Mouse (Mus musculus): ENCODE measurements around the gene Fryl. TPM values are rescaled to one million over a fixed set of nuclear protein-coding genes. Genes with fewer than 3 reads are reported as not detected.

Fryl gene
- polyA plus RNA-seq, 1 experiment, result 72.3 TPM

DNA sequence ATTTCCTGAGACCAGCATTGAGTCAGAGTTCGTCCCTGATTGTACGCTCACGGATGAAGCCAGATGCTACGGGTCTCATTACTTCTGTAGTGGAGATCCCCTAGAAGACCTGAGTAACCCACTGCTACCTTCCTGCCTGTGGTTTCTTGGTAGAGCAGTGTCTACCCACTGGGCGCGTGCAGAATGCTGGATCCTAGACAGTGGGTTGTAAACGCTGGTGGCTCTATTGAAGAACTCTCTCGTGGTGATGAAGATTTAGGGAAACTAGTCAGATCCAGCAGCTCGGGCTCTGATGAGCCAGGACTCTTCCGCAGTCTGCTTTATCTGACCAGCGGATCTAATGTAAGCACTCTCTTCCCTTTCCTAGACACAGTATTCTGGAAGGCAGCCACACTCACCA, 121.3 kb downstream of the Fryl start:
- TF ChIP-seq POLR2A (IDR thresholded peaks at IDR 0.05; ENCODE audit: low read depth, low read length) (no peak), CTCF (IDR thresholded peaks at IDR 0.05; ENCODE audit: extremely low read depth, insufficient read depth, insufficient read length, insufficient replicate concordance) (no peak)
- Histone ChIP-seq H3K4me1 (ENCODE audit: control insufficient read depth, insufficient read depth, insufficient read length) (no peaks in the 10 kb centered on the region), H3K4me3 (ENCODE audit: extremely low read depth, insufficient read depth, insufficient read length) (no peak overlapping the region), H3K27ac (ENCODE audit: insufficient read depth, low read length) (no peak overlapping the region), H3K36me3 (ENCODE audit: control insufficient read depth, insufficient read depth, low read length) (peaks cover 7% of the 10 kb centered on the region), H3K27me3 (ENCODE audit: control insufficient read depth, insufficient read depth, low read length) (no peaks in the 10 kb centered on the region)
- WGBS, result 77% methylated on average over 11 of the region's 11 CpGs
- no peak for DNase-seq (ENCODE audit: low read depth in 1 of 2, low spot score in 2 of 2)

DNA sequence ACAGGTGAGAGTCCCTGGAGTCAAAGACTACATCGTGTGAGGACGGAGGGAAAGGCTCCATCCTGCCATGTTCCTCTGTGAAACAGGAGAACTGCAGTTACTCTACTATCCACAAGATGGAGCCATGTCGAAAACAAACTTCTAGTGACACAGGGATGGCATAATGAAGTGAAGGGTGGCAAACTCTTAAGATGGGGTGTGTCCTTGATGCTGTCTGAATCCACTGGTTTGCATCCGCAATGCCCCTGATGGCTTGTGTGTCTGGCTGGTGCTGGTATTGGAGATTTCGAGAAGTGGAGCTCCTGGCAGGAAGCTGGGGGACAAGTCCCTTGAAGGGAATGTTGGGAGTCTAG, 122.6 kb downstream of the Fryl start:
- Histone ChIP-seq H3K36me3 (ENCODE audit: control insufficient read depth, insufficient read depth, low read length) (peaks cover 10% of the 10 kb centered on the region), H3K4me1 (ENCODE audit: control insufficient read depth, insufficient read depth, insufficient read length) (no peaks in the 10 kb centered on the region), H3K27me3 (ENCODE audit: control insufficient read depth, insufficient read depth, low read length) (no peaks in the 10 kb centered on the region), H3K4me3 (ENCODE audit: extremely low read depth, insufficient read depth, insufficient read length) (no peak overlapping the region), H3K27ac (ENCODE audit: insufficient read depth, low read length) (no peak overlapping the region)
- peak; percentile 30; the same call in 1 of the 2 replicates for TF ChIP-seq CTCF (IDR thresholded peaks at IDR 0.05; ENCODE audit: extremely low read depth, insufficient read depth, insufficient read length, insufficient replicate concordance)
- TF ChIP-seq POLR2A (IDR thresholded peaks at IDR 0.05; ENCODE audit: low read depth, low read length), result no peak
- 42% methylated on average over 5 of the region's 5 CpGs for WGBS
- peak; percentile 14 to 24 for DNase-seq (ENCODE audit: low read depth in 1 of 2, low spot score in 2 of 2)

- no peak overlapping the region for H3K4me3 ChIP-seq (ENCODE audit: extremely low read depth, insufficient read depth, insufficient read length)
- H3K27ac ChIP-seq (ENCODE audit: insufficient read depth, low read length), result no peak overlapping the region
- 90% methylated on average over 29 of the region's 29 CpGs for WGBS
- peaks cover 10% of the 10 kb centered on the region for H3K36me3 ChIP-seq (ENCODE audit: control insufficient read depth, insufficient read depth, low read length)
- H3K27me3 ChIP-seq (ENCODE audit: control insufficient read depth, insufficient read depth, low read length), result no peaks in the 10 kb centered on the region
- TF ChIP-seq POLR2A (IDR thresholded peaks at IDR 0.05; ENCODE audit: low read depth, low read length), result no peak
- no peak for TF ChIP-seq CTCF (IDR thresholded peaks at IDR 0.05; ENCODE audit: extremely low read depth, insufficient read depth, insufficient read length, insufficient replicate concordance)
- H3K4me1 ChIP-seq (ENCODE audit: control insufficient read depth, insufficient read depth, insufficient read length), result no peaks in the 10 kb centered on the region
- DNase-seq (ENCODE audit: low read depth in 1 of 2, low spot score in 2 of 2), result no peak
Measured at GRCm38 (mm10) chr5:73132998-73133832, 123.2 kb downstream of the Fryl start.

- H3K36me3 ChIP-seq (ENCODE audit: control insufficient read depth, insufficient read depth, low read length), result peaks cover 17% of the 10 kb centered on the region
- H3K4me1 ChIP-seq (ENCODE audit: control insufficient read depth, insufficient read depth, insufficient read length), result no peaks in the 10 kb centered on the region
- H3K27me3 ChIP-seq (ENCODE audit: control insufficient read depth, insufficient read depth, low read length), result no peaks in the 10 kb centered on the region
- no peak for DNase-seq (ENCODE audit: low read depth in 1 of 2, low spot score in 2 of 2)
- H3K4me3 ChIP-seq (ENCODE audit: extremely low read depth, insufficient read depth, insufficient read length), result no peak overlapping the region
- no peak overlapping the region for H3K27ac ChIP-seq (ENCODE audit: insufficient read depth, low read length)
- WGBS, result 92% methylated on average over 6 of the region's 6 CpGs
- TF ChIP-seq CTCF (IDR thresholded peaks at IDR 0.05; ENCODE audit: extremely low read depth, insufficient read depth, insufficient read length, insufficient replicate concordance) (no peak), POLR2A (IDR thresholded peaks at IDR 0.05; ENCODE audit: low read depth, low read length) (no peak)
Measured at GRCm38 (mm10) chr5:73130984-73131383, 125.4 kb downstream of the Fryl start.

- Histone ChIP-seq H3K27me3 (ENCODE audit: control insufficient read depth, insufficient read depth, low read length) (no peaks in the 10 kb centered on the region), H3K4me3 (ENCODE audit: extremely low read depth, insufficient read depth, insufficient read length) (no peak overlapping the region), H3K4me1 (ENCODE audit: control insufficient read depth, insufficient read depth, insufficient read length) (no peaks in the 10 kb centered on the region), H3K36me3 (ENCODE audit: control insufficient read depth, insufficient read depth, low read length) (peaks cover 21% of the 10 kb centered on the region), H3K27ac (ENCODE audit: insufficient read depth, low read length) (no peak overlapping the region)
- DNase-seq (ENCODE audit: low read depth in 1 of 2, low spot score in 2 of 2), result no peak
- TF ChIP-seq POLR2A (IDR thresholded peaks at IDR 0.05; ENCODE audit: low read depth, low read length), result no peak
- TF ChIP-seq CTCF (IDR thresholded peaks at IDR 0.05; ENCODE audit: extremely low read depth, insufficient read depth, insufficient read length, insufficient replicate concordance), result no peak
- 86% methylated on average over 5 of the region's 5 CpGs for WGBS
Measured at GRCm38 (mm10) chr5:73129871-73130270, 126.5 kb downstream of the Fryl start.

DNA sequence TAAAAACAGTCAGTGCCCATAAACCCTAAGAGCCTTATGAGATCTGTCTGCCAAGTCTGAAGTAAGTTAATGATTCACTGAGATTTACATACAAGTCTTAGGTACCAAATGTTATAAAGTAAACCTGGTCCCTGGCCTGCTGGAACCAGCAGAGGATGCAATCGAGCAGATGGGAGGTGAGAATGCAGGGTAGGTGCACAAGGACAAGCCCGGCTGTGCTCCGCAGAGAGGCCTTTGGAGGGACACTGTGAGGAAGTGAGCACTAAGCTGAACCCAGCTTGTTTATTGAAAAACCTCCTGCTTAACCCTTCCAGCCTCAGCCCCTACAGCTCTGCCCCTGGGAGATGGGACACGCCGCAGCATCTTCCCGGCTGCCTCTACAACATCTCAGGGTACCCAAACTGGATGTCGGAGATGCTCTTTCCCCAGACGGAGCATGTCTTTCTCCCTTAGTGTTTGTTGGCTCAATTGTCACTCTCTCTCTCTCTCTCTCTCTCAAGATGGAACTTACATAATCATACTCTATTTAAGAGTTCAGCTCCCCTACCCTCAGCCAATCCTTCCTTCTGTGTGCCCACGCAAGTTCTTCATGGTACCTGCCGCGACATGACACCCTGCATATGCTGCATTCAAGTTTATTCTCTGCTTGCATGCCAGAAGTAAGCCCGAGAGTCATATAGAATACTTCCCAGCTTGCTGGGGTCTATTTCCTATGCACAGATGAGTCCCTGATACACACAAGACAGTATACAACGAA, 136.3 kb downstream of the Fryl start:
- peaks cover 27% of the 10 kb centered on the region for H3K36me3 ChIP-seq (ENCODE audit: control insufficient read depth, insufficient read depth, low read length)
- H3K4me1 ChIP-seq (ENCODE audit: control insufficient read depth, insufficient read depth, insufficient read length), result no peaks in the 10 kb centered on the region
- 96% methylated on average over 13 of the region's 13 CpGs for WGBS
- no peak for TF ChIP-seq CTCF (IDR thresholded peaks at IDR 0.05; ENCODE audit: extremely low read depth, insufficient read depth, insufficient read length, insufficient replicate concordance)
- no peak for TF ChIP-seq POLR2A (IDR thresholded peaks at IDR 0.05; ENCODE audit: low read depth, low read length)
- no peaks in the 10 kb centered on the region for H3K27me3 ChIP-seq (ENCODE audit: control insufficient read depth, insufficient read depth, low read length)
- no peak overlapping the region for H3K27ac ChIP-seq (ENCODE audit: insufficient read depth, low read length)
- DNase-seq (ENCODE audit: low read depth in 1 of 2, low spot score in 2 of 2), result no peak
- no peak overlapping the region for H3K4me3 ChIP-seq (ENCODE audit: extremely low read depth, insufficient read depth, insufficient read length)

All from spleen, adult 2 months (tissue).